ENCODE assay signal across 8 mouse cellular contexts in the genomic region with DNA sequence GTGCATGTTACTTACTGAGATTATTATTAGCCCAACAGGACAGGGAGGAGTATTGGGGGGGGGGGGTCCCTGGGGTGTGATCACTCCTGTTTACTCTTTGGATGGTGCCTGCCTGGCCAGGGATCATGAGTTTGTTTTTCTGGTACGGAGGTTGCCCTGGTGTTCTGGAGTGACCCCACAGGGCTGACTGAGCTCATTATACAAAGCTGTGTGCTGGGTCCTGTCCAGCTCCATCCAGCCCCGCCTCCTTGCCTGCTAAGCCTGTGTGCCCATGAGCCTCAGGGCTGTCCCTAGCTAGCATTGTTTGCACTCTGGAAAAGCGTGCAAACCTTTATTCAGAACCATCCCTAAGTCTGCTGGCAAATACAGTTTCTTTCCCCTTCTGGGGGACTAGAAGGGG.
DNase-seq lines count a peak whose midpoint lies in the region; ATAC-seq and TF ChIP-seq lines count a peak whose summit lies in the region.

No protein-coding gene starts in this region.

- no peak overlapping the region for H3K4me2 ChIP-seq in forebrain, embryonic 13.5 days
- no peak overlapping the region for H3K4me2 ChIP-seq in midbrain, embryonic 12.5 days (replicated peaks)
- no peak overlapping the region for H3K4me2 ChIP-seq in stomach, embryonic 16.5 days (ENCODE audit: low read depth, low read length)

- WGBS in forebrain, embryonic 13.5 days, result 6% methylated on average over 3 of the region's 3 CpGs
- 18% methylated on average over 3 of the region's 3 CpGs for WGBS in hindbrain, embryonic 10.5 days
- WGBS in midbrain, embryonic 12.5 days, result 10% methylated on average over 3 of the region's 3 CpGs
- WGBS in stomach, embryonic 16.5 days, result 21% methylated on average over 3 of the region's 3 CpGs
- WGBS in thymus, adult 2 months, result 96% methylated on average over 3 of the region's 3 CpGs

- ATAC-seq in forebrain, embryonic 13.5 days, result peak; percentile 85; the same call in 1 of the 2 replicates
- ATAC-seq in midbrain, embryonic 12.5 days (ENCODE audit: low FRiP score, low read depth), result peak; percentile 95
- ATAC-seq in stomach, embryonic 16.5 days (ENCODE audit: insufficient read depth, low FRiP score), result peak; percentile 83; the same call in 1 of the 2 replicates

- H3K9ac ChIP-seq in forebrain, embryonic 13.5 days, result no peak overlapping the region
- no peak overlapping the region for H3K9ac ChIP-seq in midbrain, embryonic 12.5 days (replicated peaks)
- H3K9ac ChIP-seq in stomach, embryonic 16.5 days (ENCODE audit: low read length), result 0 out of 2 replicates have a peak overlapping the region, but pooled peaks have one; percentile 8

- H3K4me1 ChIP-seq in forebrain, embryonic 13.5 days, result peaks cover 10% of the 10 kb centered on the region
- peaks cover 12% of the 10 kb centered on the region for H3K4me1 ChIP-seq in hindbrain, embryonic 10.5 days (replicated peaks)
- peaks cover 7% of the 10 kb centered on the region for H3K4me1 ChIP-seq in midbrain, embryonic 12.5 days
- peaks cover 6% of the 10 kb centered on the region; the same call in 1 of the 2 replicates for H3K4me1 ChIP-seq in stomach, embryonic 16.5 days (ENCODE audit: control insufficient read depth, insufficient read depth, low read length)
- no peaks in the 10 kb centered on the region for H3K4me1 ChIP-seq in thymus, adult 2 months (replicated peaks; ENCODE audit: control insufficient read depth, insufficient read depth, low read length)

- no peak for TF ChIP-seq CTCF in thymus, adult 2 months (IDR thresholded peaks at IDR 0.05; ENCODE audit: borderline replicate concordance, control insufficient read depth, extremely low read depth, insufficient read depth, low read length, poor library complexity)

- H3K4me3 ChIP-seq in forebrain, embryonic 13.5 days, result no peak overlapping the region
- no peak overlapping the region for H3K4me3 ChIP-seq in hindbrain, embryonic 10.5 days
- H3K4me3 ChIP-seq in midbrain, embryonic 12.5 days, result no peak overlapping the region
- H3K4me3 ChIP-seq in stomach, embryonic 16.5 days (replicated peaks; ENCODE audit: low read length), result no peak overlapping the region
- H3K4me3 ChIP-seq in thymus, adult 2 months (ENCODE audit: control insufficient read depth, insufficient read depth, low read length), result no peak overlapping the region

- no peaks in the 10 kb centered on the region for H3K27me3 ChIP-seq in forebrain, embryonic 13.5 days
- no peaks in the 10 kb centered on the region for H3K27me3 ChIP-seq in hindbrain, embryonic 10.5 days (ENCODE audit: insufficient read depth, poor library complexity, severe bottlenecking)
- no peaks in the 10 kb centered on the region for H3K27me3 ChIP-seq in midbrain, embryonic 12.5 days
- no peaks in the 10 kb centered on the region for H3K27me3 ChIP-seq in stomach, embryonic 16.5 days (ENCODE audit: control insufficient read depth, insufficient read depth, low read length)
- H3K27me3 ChIP-seq in thymus, adult 2 months (ENCODE audit: control insufficient read depth, insufficient read depth, low read length), result no peaks in the 10 kb centered on the region

- H3K27ac ChIP-seq in forebrain, embryonic 13.5 days, result no peak overlapping the region
- H3K27ac ChIP-seq in hindbrain, embryonic 10.5 days, result peak overlapping the region; percentile 19; the same call in 1 of the 2 replicates
- H3K27ac ChIP-seq in midbrain, embryonic 12.5 days (replicated peaks), result no peak overlapping the region
- H3K27ac ChIP-seq in stomach, embryonic 16.5 days (ENCODE audit: low read length), result no peak overlapping the region
- H3K27ac ChIP-seq in thymus, adult 2 months (ENCODE audit: control insufficient read depth, insufficient read depth, low read length), result no peak overlapping the region

- peak; percentile 20 to 61 for DNase-seq in urinary bladder, postnatal 4 days (ENCODE audit: low spot score in 2 of 2)
- DNase-seq in urinary bladder, postnatal 25 days (ENCODE audit: low spot score), result no peak
- peak; percentile 33 for DNase-seq in hindbrain, embryonic 10.5 days (ENCODE audit: low spot score)
- peak; percentile 71 for DNase-seq in left cerebral cortex, postnatal 4 days
- no peak for DNase-seq in thymus, adult 2 months

- intact Hi-C loops in left cerebral cortex, postnatal 4 days (cut with DNase I), result no loop called here

- TF ChIP-seq POLR2A in thymus, adult 2 months (IDR thresholded peaks at IDR 0.05; ENCODE audit: control insufficient read depth, extremely low read depth, insufficient read depth, low read length, poor library complexity), result no peak

- no peaks in the 10 kb centered on the region for H3K9me3 ChIP-seq in forebrain, embryonic 13.5 days (replicated peaks)
- no peaks in the 10 kb centered on the region for H3K9me3 ChIP-seq in hindbrain, embryonic 10.5 days
- H3K9me3 ChIP-seq in midbrain, embryonic 12.5 days, result no peaks in the 10 kb centered on the region
- H3K9me3 ChIP-seq in stomach, embryonic 16.5 days (replicated peaks; ENCODE audit: control insufficient read depth, low read length), result no peaks in the 10 kb centered on the region

- H3K36me3 ChIP-seq in forebrain, embryonic 13.5 days (ENCODE audit: poor library complexity, severe bottlenecking), result no peaks in the 10 kb centered on the region
- H3K36me3 ChIP-seq in hindbrain, embryonic 10.5 days, result no peaks in the 10 kb centered on the region
- H3K36me3 ChIP-seq in midbrain, embryonic 12.5 days, result no peaks in the 10 kb centered on the region
- no peaks in the 10 kb centered on the region for H3K36me3 ChIP-seq in stomach, embryonic 16.5 days (ENCODE audit: control insufficient read depth, insufficient read depth, low read length)
- no peaks in the 10 kb centered on the region for H3K36me3 ChIP-seq in thymus, adult 2 months (ENCODE audit: control insufficient read depth, insufficient read depth, low read length)

Comparison
In these comparisons a context has a peak if more than half of its experiments do, and no peak if none do; other contexts are left out.
1. DNase-seq: peak in urinary bladder, postnatal 4 days (2 of 2), hindbrain, embryonic 10.5 days (single experiment) and left cerebral cortex, postnatal 4 days (single experiment); none in urinary bladder, postnatal 25 days (single experiment) and thymus, adult 2 months (single experiment).
2. Peak in every context shown above with its lines, with median percentiles within 50 percentile points of each other: ATAC-seq.